In genomic region chrX:47912306-47912792, GRCm38 (mm10) we compare ENCODE assay signal across 9 mouse cellular contexts. TPM values are rescaled to one million over a fixed set of nuclear protein-coding genes. Genes with fewer than 3 reads are reported as not detected.
A peak's percentile ranks its signal among the peaks of the same experiment; 100 is the strongest.
DNase-seq lines count a peak whose midpoint lies in the region; ATAC-seq and TF ChIP-seq lines count a peak whose summit lies in the region.
"Had no signal": no experiment of that assay in that cellular context is flagged by ENCODE, and none has a peak within 500 bp of the region (broad histone marks: within the 10 kb centered on the region; RNA-seq: fewer than 3 reads in every experiment).

Gene Ocrl (plus strand): TSS chrX:47912387.

- peak within 1 kb of the TSS; percentile 60 for H3K4me3 ChIP-seq in embryonic facial prominence, embryonic 13.5 days
- H3K4me3 ChIP-seq in limb, embryonic 11.5 days (ENCODE audit: low read depth, low read length): peak within 1 kb of the TSS; percentile 60
- H3K4me3 ChIP-seq in midbrain, embryonic 12.5 days: peak within 1 kb of the TSS; percentile 67
- H3K4me3 ChIP-seq in small intestine, adult 2 months (ENCODE audit: low read depth, low read length): peak within 1 kb of the TSS; percentile 99

- no peaks in the 10 kb centered on the region for H3K9me3 ChIP-seq in embryonic facial prominence, embryonic 13.5 days
- H3K9me3 ChIP-seq in limb, embryonic 11.5 days (ENCODE audit: control insufficient read depth, low read length): no peaks in the 10 kb centered on the region
- no peaks in the 10 kb centered on the region for H3K9me3 ChIP-seq in midbrain, embryonic 12.5 days
- H3K9me3 ChIP-seq: G1E had no signal

- H3K4me1 ChIP-seq in embryonic facial prominence, embryonic 13.5 days: no peaks in the 10 kb centered on the region
- no peaks in the 10 kb centered on the region for H3K4me1 ChIP-seq in limb, embryonic 11.5 days (ENCODE audit: control insufficient read depth, insufficient read depth, low read length)
- peaks cover 4% of the 10 kb centered on the region; the same call in 1 of the 2 replicates for H3K4me1 ChIP-seq in midbrain, embryonic 12.5 days
- H3K4me1 ChIP-seq in small intestine, adult 2 months (ENCODE audit: control insufficient read depth, insufficient read depth, insufficient read length, low read length): no peaks in the 10 kb centered on the region

- peak; percentile 75 for ATAC-seq in embryonic facial prominence, embryonic 13.5 days (ENCODE audit: insufficient number of reproducible peaks, insufficient read depth, low FRiP score, low TSS enrichment, low read depth)
- peak; percentile 93 for ATAC-seq in limb, embryonic 11.5 days (ENCODE audit: insufficient number of reproducible peaks, low FRiP score, low TSS enrichment, low read depth)
- ATAC-seq in midbrain, embryonic 12.5 days (ENCODE audit: low FRiP score, low read depth): peak; percentile 93

- no peak for TF ChIP-seq POLR2A in small intestine, adult 2 months (IDR thresholded peaks at IDR 0.05; ENCODE audit: low read depth, low read length)

- peak within 1 kb of the TSS; percentile 81 for H3K9ac ChIP-seq in embryonic facial prominence, embryonic 13.5 days
- H3K9ac ChIP-seq in limb, embryonic 11.5 days (ENCODE audit: low read length): peak within 1 kb of the TSS; percentile 85
- peak within 1 kb of the TSS; percentile 70 for H3K9ac ChIP-seq in midbrain, embryonic 12.5 days (replicated peaks)

- H3K36me3 ChIP-seq in embryonic facial prominence, embryonic 13.5 days: peaks cover 5% of the 10 kb centered on the region; the same call in 1 of the 2 replicates
- H3K36me3 ChIP-seq in limb, embryonic 11.5 days (ENCODE audit: control insufficient read depth, insufficient read depth, low read length): no peaks in the 10 kb centered on the region
- H3K36me3 ChIP-seq in midbrain, embryonic 12.5 days: no peaks in the 10 kb centered on the region
- no peaks in the 10 kb centered on the region for H3K36me3 ChIP-seq in small intestine, adult 2 months (ENCODE audit: control insufficient read depth, insufficient read depth, low read length)
- H3K36me3 ChIP-seq: G1E had no signal

- no peaks in the 10 kb centered on the region for H3K27me3 ChIP-seq in embryonic facial prominence, embryonic 13.5 days
- no peaks in the 10 kb centered on the region for H3K27me3 ChIP-seq in limb, embryonic 11.5 days (ENCODE audit: control insufficient read depth, insufficient read depth, low read length)
- no peaks in the 10 kb centered on the region for H3K27me3 ChIP-seq in midbrain, embryonic 12.5 days
- H3K27me3 ChIP-seq in small intestine, adult 2 months (ENCODE audit: control insufficient read depth, insufficient read depth, low read length): no peaks in the 10 kb centered on the region

- peak; percentile 83 for DNase-seq in 3134 (ENCODE audit: extremely low read depth, insufficient read length, low spot score)
- peak; percentile 76 to 82 for DNase-seq in adrenal gland, postnatal 36 days
- DNase-seq in heart, adult 18-20 months: peak; percentile 70 to 78
- DNase-seq in kidney, adult 18-20 months: peak; percentile 72
- DNase-seq in limb, embryonic 11.5 days (ENCODE audit: low spot score): peak; percentile 71

- WGBS in embryonic facial prominence, embryonic 13.5 days: 16% methylated on average over 35 of the region's 35 CpGs
- 19% methylated on average over 31 of the region's 35 CpGs for WGBS in limb, embryonic 11.5 days
- 19% methylated on average over 19 of the region's 35 CpGs for WGBS in midbrain, embryonic 12.5 days
- WGBS in small intestine, adult 2 months: 5% methylated on average over 25 of the region's 35 CpGs

- peak; percentile 58 for TF ChIP-seq CTCF in small intestine, adult 2 months (IDR thresholded peaks at IDR 0.05; ENCODE audit: extremely low read depth, insufficient read length, insufficient replicate concordance, low read depth, low read length)

- H3K4me2 ChIP-seq in embryonic facial prominence, embryonic 13.5 days: peak within 1 kb of the TSS; percentile 61
- H3K4me2 ChIP-seq in limb, embryonic 11.5 days (ENCODE audit: low read depth, severe bottlenecking): peak within 1 kb of the TSS; percentile 42
- peak within 1 kb of the TSS; percentile 56 for H3K4me2 ChIP-seq in midbrain, embryonic 12.5 days (replicated peaks)

- H3K27ac ChIP-seq in embryonic facial prominence, embryonic 13.5 days: peak within 1 kb of the TSS; percentile 78
- peak within 1 kb of the TSS; percentile 59; the same call in 1 of the 2 replicates for H3K27ac ChIP-seq in limb, embryonic 11.5 days (replicated peaks; ENCODE audit: low read depth, low read length)
- peak within 1 kb of the TSS; percentile 73 for H3K27ac ChIP-seq in midbrain, embryonic 12.5 days (replicated peaks)
- H3K27ac ChIP-seq in small intestine, adult 2 months (ENCODE audit: insufficient read depth, low read depth, low read length): no peak within 1 kb of the TSS

RNA-seq across cellular contexts. Expression of gene Ocrl, which starts in this region (rescaled TPM):
- total RNA-seq in adrenal gland, postnatal 36 days (2021): 10 to 100 TPM; 43.6 to 48.6 TPM
- 24.9 and 28.7 TPM in 2 replicates for polyA plus RNA-seq in embryonic facial prominence, embryonic 13.5 days (2015; fragmentation: Nextera tagmentation; extraction: Ambion mirVana)
- total RNA-seq in heart, adult 18-20 months (2021): 1 to 10 TPM; 8.1 to 9.2 TPM
- 21.6 and 22.4 TPM in 2 replicates for polyA plus RNA-seq in limb, embryonic 11.5 days (2014; fragmentation: Nextera tagmentation; extraction: Ambion mirVana)
- polyA plus RNA-seq in midbrain, embryonic 12.5 days (2016; fragmentation: Nextera tagmentation; extraction: Ambion mirVana): 26.6 and 26.7 TPM in 2 replicates
- 1.9 and 2.2 TPM in 2 replicates for polyA plus RNA-seq in small intestine, adult 2 months (2012; rRNA removed)
- total RNA-seq: G1E had no signal
- polyA plus RNA-seq: G1E had no signal

Comparison
In these comparisons a context has a peak if more than half of its experiments do, and no peak if none do; other contexts are left out.
1. RNA of gene Ocrl (total RNA-seq): 43.6 to 48.6 TPM in adrenal gland, postnatal 36 days; 8.1 to 9.2 TPM in heart, adult 18-20 months; every median in the first group is over 4 times any median in the second.
2. Peak in every context shown above with its lines, with median percentiles within 50 percentile points of each other: DNase-seq, ATAC-seq, H3K4me2 ChIP-seq, H3K4me3 ChIP-seq and H3K9ac ChIP-seq.